Mouse (Mus musculus) stomach, postnatal 0 days (tissue): ENCODE results near the gene Ccdc96.

Experiments used
- CTCF ChIP-seq: IDR thresholded peaks from 2 replicates; pipeline ENCODE4 v1.5.1; 2016; ENCODE audit warnings: antibody characterized with exemption, low read depth, mild to moderate bottlenecking, moderate library complexity
- EP300 ChIP-seq: optimal IDR thresholded peaks from 2 replicates; pipeline ENCODE3; 2016; ENCODE audit warnings: antibody characterized with exemption

- TF ChIP-seq EP300, result no peak
- TF ChIP-seq CTCF, result no peak
These were observed 50.2 kb downstream of the Ccdc96 start for GRCm38 (mm10) chr5:36534455-36535030.
